Mouse (Mus musculus): ENCODE results near the gene Il2rb. TPM values are rescaled to one million over a fixed set of nuclear protein-coding genes. Genes with fewer than 3 reads are reported as not detected.

The Il2rb gene
- polyA plus RNA-seq, 1 experiment = not detected

DNA sequence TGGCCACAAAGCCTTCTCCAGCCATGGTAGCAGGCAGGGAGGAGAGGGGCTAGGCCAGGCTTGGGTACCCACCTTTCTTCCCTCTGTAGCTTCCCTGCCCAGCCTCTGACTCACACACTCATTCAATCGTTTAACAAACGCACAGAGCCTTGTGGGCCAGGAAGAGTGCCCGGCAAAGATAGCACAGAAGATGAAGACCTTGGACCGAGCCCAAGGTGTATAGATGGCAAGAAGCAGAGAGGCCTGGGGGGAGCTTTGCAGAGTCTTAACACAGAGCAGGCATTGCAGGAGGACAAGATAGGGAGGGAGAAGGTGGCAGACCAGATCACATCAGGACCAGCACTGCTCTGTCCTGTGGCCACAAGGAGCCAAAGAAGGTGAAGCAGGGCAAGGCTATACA is 39.9 kb downstream of the Il2rb start:
- Histone ChIP-seq H3K4me1 (peaks cover 51% of the 10 kb centered on the region), H3K9me3 (no peaks in the 10 kb centered on the region), H3K27me3 (replicated peaks) (peaks cover 39% of the 10 kb centered on the region), H3K4me3 (replicated peaks) (no peak overlapping the region), H3K36me3 (replicated peaks; ENCODE audit: low read length) (no peaks in the 10 kb centered on the region)
- TF ChIP-seq FLI1 (IDR thresholded peaks at IDR 0.05; ENCODE audit: low read length) = no peak
- TF ChIP-seq GATA1 (IDR thresholded peaks at IDR 0.05; ENCODE audit: borderline replicate concordance, low read length) = no peak

GRCm38 (mm10) chr15:78452929-78453328 is 42.1 kb downstream of the Il2rb start:
- no peaks in the 10 kb centered on the region for H3K36me3 ChIP-seq (replicated peaks; ENCODE audit: low read length)
- H3K27me3 ChIP-seq (replicated peaks) = peaks cover 22% of the 10 kb centered on the region
- TF ChIP-seq GATA1 (IDR thresholded peaks at IDR 0.05; ENCODE audit: borderline replicate concordance, low read length) (no peak), FLI1 (IDR thresholded peaks at IDR 0.05; ENCODE audit: low read length) (no peak)
- no peaks in the 10 kb centered on the region for H3K9me3 ChIP-seq
- H3K4me3 ChIP-seq (replicated peaks) = no peak overlapping the region
- peaks cover 73% of the 10 kb centered on the region for H3K4me1 ChIP-seq

GRCm38 (mm10) chr15:78451201-78451600 is 43.9 kb downstream of the Il2rb start:
- peak overlapping the region; percentile 5 for H3K4me3 ChIP-seq (replicated peaks)
- H3K4me1 ChIP-seq = peaks cover 84% of the 10 kb centered on the region
- H3K9me3 ChIP-seq = no peaks in the 10 kb centered on the region
- H3K36me3 ChIP-seq (replicated peaks; ENCODE audit: low read length) = no peaks in the 10 kb centered on the region
- TF ChIP-seq GATA1 (IDR thresholded peaks at IDR 0.05; ENCODE audit: borderline replicate concordance, low read length) (no peak), FLI1 (IDR thresholded peaks at IDR 0.05; ENCODE audit: low read length) (no peak)
- peaks cover 15% of the 10 kb centered on the region for H3K27me3 ChIP-seq (replicated peaks)

- peaks cover 19% of the 10 kb centered on the region for H3K27me3 ChIP-seq (replicated peaks)
- H3K4me1 ChIP-seq = peaks cover 87% of the 10 kb centered on the region
- peak overlapping the region; percentile 81 for H3K4me3 ChIP-seq (replicated peaks)
- TF ChIP-seq GATA1 (IDR thresholded peaks at IDR 0.05; ENCODE audit: borderline replicate concordance, low read length) = no peak
- no peak for TF ChIP-seq FLI1 (IDR thresholded peaks at IDR 0.05; ENCODE audit: low read length)
- no peaks in the 10 kb centered on the region for H3K9me3 ChIP-seq
- H3K36me3 ChIP-seq (replicated peaks; ENCODE audit: low read length) = no peaks in the 10 kb centered on the region
These were observed 44.7 kb downstream of the Il2rb start for GRCm38 (mm10) chr15:78450419-78450768.

DNA sequence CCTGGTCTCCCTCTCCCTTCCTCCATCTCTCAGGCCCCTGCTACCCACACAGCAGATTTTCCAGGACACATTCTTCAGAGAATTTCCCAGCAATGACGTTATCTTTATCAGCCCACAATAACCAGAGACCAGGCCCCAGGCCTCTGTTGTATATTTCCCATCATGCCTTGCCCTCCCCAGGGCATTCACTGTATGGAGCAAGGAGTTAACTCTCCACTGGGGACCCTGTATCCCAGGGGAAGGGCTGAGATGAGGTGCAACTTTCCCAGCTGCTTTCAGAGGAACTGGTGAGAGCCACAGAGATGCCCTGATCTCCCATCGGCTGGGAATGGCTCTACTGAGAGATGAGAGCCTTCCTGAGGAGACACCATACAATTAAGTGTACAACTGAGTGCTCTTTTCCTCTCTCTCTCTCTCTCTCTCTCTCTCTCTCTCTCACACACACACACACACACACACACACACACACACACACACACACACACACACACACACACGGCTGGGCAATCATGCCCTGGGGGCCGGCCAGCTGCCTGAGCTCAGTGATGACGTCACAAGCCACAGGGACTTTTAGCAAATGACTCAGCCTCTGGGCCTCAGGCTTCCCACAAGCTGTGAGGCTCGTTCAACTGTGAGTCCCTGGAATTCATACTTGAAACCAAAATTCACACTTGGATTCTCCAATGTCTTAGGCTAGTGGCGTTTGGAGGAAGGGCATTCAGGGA is 45.2 kb downstream of the Il2rb start:
- Histone ChIP-seq H3K36me3 (replicated peaks; ENCODE audit: low read length) (no peaks in the 10 kb centered on the region), H3K4me3 (replicated peaks) (peak overlapping the region; percentile 81), H3K27me3 (replicated peaks) (peaks cover 22% of the 10 kb centered on the region), H3K4me1 (peaks cover 82% of the 10 kb centered on the region), H3K9me3 (no peaks in the 10 kb centered on the region)
- TF ChIP-seq FLI1 (IDR thresholded peaks at IDR 0.05; ENCODE audit: low read length) (no peak), GATA1 (IDR thresholded peaks at IDR 0.05; ENCODE audit: borderline replicate concordance, low read length) (no peak)

- Histone ChIP-seq H3K9me3 (no peaks in the 10 kb centered on the region), H3K4me1 (peaks cover 77% of the 10 kb centered on the region), H3K27me3 (replicated peaks) (peaks cover 28% of the 10 kb centered on the region), H3K36me3 (replicated peaks; ENCODE audit: low read length) (no peaks in the 10 kb centered on the region), H3K4me3 (replicated peaks) (peak overlapping the region; percentile 15)
- TF ChIP-seq GATA1 (IDR thresholded peaks at IDR 0.05; ENCODE audit: borderline replicate concordance, low read length) (no peak), FLI1 (IDR thresholded peaks at IDR 0.05; ENCODE audit: low read length) (no peak)
These were observed 45.9 kb downstream of the Il2rb start for GRCm38 (mm10) chr15:78449131-78449530.

DNA sequence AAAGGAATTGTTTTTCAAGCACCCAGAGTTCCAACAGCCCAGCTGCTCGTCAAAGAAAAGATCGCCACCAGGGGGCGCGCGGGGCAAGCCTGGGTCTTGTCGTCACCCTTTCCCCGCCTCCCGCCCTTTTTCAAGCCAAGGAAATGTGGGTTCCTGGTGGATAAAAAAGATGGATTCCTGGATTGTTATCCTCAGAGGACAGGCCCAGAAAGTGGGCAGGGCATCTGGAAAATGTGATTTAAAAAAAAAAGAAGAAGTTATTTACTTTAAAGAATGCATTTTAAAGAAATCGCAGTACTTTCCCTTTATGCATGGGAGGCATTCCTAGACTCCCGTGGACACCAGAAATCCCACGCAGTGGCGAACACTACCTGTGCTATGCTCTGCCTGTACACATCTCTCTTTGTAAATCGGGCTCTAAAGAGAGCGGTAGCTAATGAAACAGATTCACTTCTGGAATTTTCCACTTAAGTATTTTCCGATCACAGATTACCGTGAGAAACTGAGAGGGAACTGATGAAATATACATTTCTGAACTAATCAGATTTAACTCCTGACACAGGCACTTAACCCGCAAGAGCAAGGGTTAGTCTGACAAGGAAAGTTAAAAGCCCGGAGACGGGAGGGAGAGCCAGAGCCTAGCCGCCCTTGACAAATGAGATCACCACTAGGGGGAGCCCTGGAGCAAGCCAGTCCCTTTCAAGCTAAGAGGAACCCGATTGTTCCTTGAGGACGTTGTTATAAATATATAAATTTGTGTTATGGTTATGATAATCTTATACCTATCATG is 47.1 kb downstream of the Il2rb start:
- peak overlapping the region; percentile 91 for H3K4me3 ChIP-seq (replicated peaks)
- peaks cover 65% of the 10 kb centered on the region for H3K4me1 ChIP-seq
- H3K36me3 ChIP-seq (replicated peaks; ENCODE audit: low read length) = no peaks in the 10 kb centered on the region

GRCm38 (mm10) chr15:78447121-78447520 is 48.0 kb downstream of the Il2rb start:
- TF ChIP-seq FLI1 (IDR thresholded peaks at IDR 0.05; ENCODE audit: low read length) = no peak
- TF ChIP-seq GATA1 (IDR thresholded peaks at IDR 0.05; ENCODE audit: borderline replicate concordance, low read length) = no peak
- no peaks in the 10 kb centered on the region for H3K36me3 ChIP-seq (replicated peaks; ENCODE audit: low read length)
- H3K4me1 ChIP-seq = peaks cover 62% of the 10 kb centered on the region
- no peak overlapping the region for H3K4me3 ChIP-seq (replicated peaks)
- peaks cover 46% of the 10 kb centered on the region for H3K27me3 ChIP-seq (replicated peaks)
- H3K9me3 ChIP-seq = no peaks in the 10 kb centered on the region

More for the DNA sequence above, 47.1 kb downstream of the Il2rb start:
- no peaks in the 10 kb centered on the region for H3K9me3 ChIP-seq
- H3K27me3 ChIP-seq (replicated peaks) = peaks cover 38% of the 10 kb centered on the region
- TF ChIP-seq FLI1 (IDR thresholded peaks at IDR 0.05; ENCODE audit: low read length) (no peak), GATA1 (IDR thresholded peaks at IDR 0.05; ENCODE audit: borderline replicate concordance, low read length) (no peak)

DNA sequence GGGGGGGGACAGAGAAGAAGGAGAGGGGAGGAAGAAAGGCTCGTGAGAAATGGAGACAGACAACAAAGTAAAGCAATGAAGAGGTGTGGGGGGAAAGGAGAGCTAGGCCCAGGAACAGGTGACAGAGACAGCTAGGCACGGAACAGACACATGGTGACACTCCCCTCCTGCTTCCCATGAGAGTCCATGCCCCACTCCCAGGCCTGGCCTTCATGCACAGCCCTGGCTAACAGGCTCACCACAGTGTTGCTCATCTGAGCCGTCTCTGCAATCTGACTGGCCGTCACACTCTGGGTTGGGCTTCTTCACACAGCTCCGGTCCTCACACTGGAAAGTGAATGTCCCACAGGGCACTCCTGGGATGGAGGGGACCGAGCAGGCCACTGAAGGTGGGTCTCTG is 51.2 kb downstream of the Il2rb start:
- H3K4me3 ChIP-seq (replicated peaks) = no peak overlapping the region
- no peaks in the 10 kb centered on the region for H3K36me3 ChIP-seq (replicated peaks; ENCODE audit: low read length)
- no peaks in the 10 kb centered on the region for H3K9me3 ChIP-seq
- H3K4me1 ChIP-seq = peaks cover 49% of the 10 kb centered on the region
- TF ChIP-seq GATA1 (IDR thresholded peaks at IDR 0.05; ENCODE audit: borderline replicate concordance, low read length) (no peak), FLI1 (IDR thresholded peaks at IDR 0.05; ENCODE audit: low read length) (no peak)
- H3K27me3 ChIP-seq (replicated peaks) = peaks cover 78% of the 10 kb centered on the region

GRCm38 (mm10) chr15:78442231-78442630 is 52.8 kb downstream of the Il2rb start:
- peaks cover 92% of the 10 kb centered on the region for H3K27me3 ChIP-seq (replicated peaks)
- H3K4me1 ChIP-seq = peaks cover 47% of the 10 kb centered on the region
- TF ChIP-seq GATA1 (IDR thresholded peaks at IDR 0.05; ENCODE audit: borderline replicate concordance, low read length) = no peak
- TF ChIP-seq FLI1 (IDR thresholded peaks at IDR 0.05; ENCODE audit: low read length) = no peak
- no peaks in the 10 kb centered on the region for H3K9me3 ChIP-seq
- H3K4me3 ChIP-seq (replicated peaks) = peak overlapping the region; percentile 24
- no peaks in the 10 kb centered on the region for H3K36me3 ChIP-seq (replicated peaks; ENCODE audit: low read length)

Data from megakaryocyte, embryonic 14.5 days (primary cell).